Mouse (Mus musculus) stomach, postnatal 0 days (tissue): ENCODE data around the gene Gstm2. TPM values are rescaled to one million over a fixed set of nuclear protein-coding genes. Genes with fewer than 3 reads are reported as not detected.
"Not testable (repeated sequence)": the region's sequence is repeated elsewhere in the genome, so short reads cannot be mapped to it uniquely, and the experiment has no call there.

Source experiments
- ATAC-seq: fragments of 200-750 bp; cut with Nextera tagmentation; 2 replicates; pipeline ENCODE4 v1.8.0; 2017; ENCODE audit not compliant: low FRiP score, low TSS enrichment
- DNase-seq: peaks from one replicate; pipeline ENCODE4 v3.0.0-alpha.2; 2016; ENCODE audit warnings: low spot score
- H3K27ac ChIP-seq: fragments of 300-500 bp; sonication (generic); replicated peaks from 2 replicates; pipeline ENCODE4 v1.5.1; 2014; ENCODE audit warnings: mild to moderate bottlenecking, control low read depth
- H3K27me3 ChIP-seq: fragments of 300-500 bp; sonication (generic); 2 replicates; pipeline ENCODE4 v1.6.1; 2014; ENCODE audit warnings: low read length; ENCODE audit not compliant: control insufficient read depth, insufficient read depth
- H3K36me3 ChIP-seq: fragments of 300-500 bp; sonication (generic); 2 replicates; pipeline ENCODE4 v1.6.1; 2014; ENCODE audit warnings: low read length, mixed read lengths; ENCODE audit not compliant: control insufficient read depth, insufficient read depth
- H3K4me1 ChIP-seq: fragments of 300-500 bp; sonication (generic); replicated peaks from 2 replicates; pipeline ENCODE4 v1.6.1; 2014; ENCODE audit warnings: antibody characterized with exemption; ENCODE audit not compliant: control insufficient read depth, insufficient read depth
- H3K4me2 ChIP-seq: fragments of 300-500 bp; sonication (generic); replicated peaks from 2 replicates; pipeline ENCODE4 v1.6.1; 2014; ENCODE audit warnings: low read depth, mild to moderate bottlenecking, control low read depth, moderate library complexity
- H3K4me3 ChIP-seq: fragments of 300-500 bp; sonication (generic); 2 replicates; pipeline ENCODE4 v1.5.1; 2014; ENCODE audit warnings: low read depth, low read length, control low read depth
- H3K9ac ChIP-seq: fragments of 300-500 bp; sonication (generic); 2 replicates; pipeline ENCODE4 v1.6.1; 2014; ENCODE audit warnings: mild to moderate bottlenecking, low read length, control low read depth, mixed read lengths
- H3K9me3 ChIP-seq: fragments of 300-500 bp; sonication (generic); 2 replicates; pipeline ENCODE4 v1.6.1; 2016; ENCODE audit warnings: low read length; ENCODE audit not compliant: control insufficient read depth
- CTCF ChIP-seq: IDR thresholded peaks from 2 replicates; pipeline ENCODE4 v1.5.1; 2016; ENCODE audit warnings: antibody characterized with exemption, low read depth, mild to moderate bottlenecking, moderate library complexity
- EP300 ChIP-seq: optimal IDR thresholded peaks from 2 replicates; pipeline ENCODE3; 2016; ENCODE audit warnings: antibody characterized with exemption
- WGBS: fragments of 180-500 bp; shearing (Covaris S2); extraction: QIAGEN DNeasy Blood & Tissue Kit; methylation state at CpG from one replicate; pipeline ENCODE4 v1.1.7; 2014; 5-methylcytosine and 5-hydroxymethylcytosine counted together
- polyA plus RNA-seq: library from polyadenylated mRNA; unstranded; fragments of >200 nt; fragmentation: Nextera tagmentation; extraction: Ambion mirVana; gene quantifications from 2 replicates; pipeline ENCODE4 v1.2.1, GENCODE M21; 2015

Gene Gstm2
- polyA plus RNA-seq, 1 experiment from 2014 or later = 195 TPM

DNA sequence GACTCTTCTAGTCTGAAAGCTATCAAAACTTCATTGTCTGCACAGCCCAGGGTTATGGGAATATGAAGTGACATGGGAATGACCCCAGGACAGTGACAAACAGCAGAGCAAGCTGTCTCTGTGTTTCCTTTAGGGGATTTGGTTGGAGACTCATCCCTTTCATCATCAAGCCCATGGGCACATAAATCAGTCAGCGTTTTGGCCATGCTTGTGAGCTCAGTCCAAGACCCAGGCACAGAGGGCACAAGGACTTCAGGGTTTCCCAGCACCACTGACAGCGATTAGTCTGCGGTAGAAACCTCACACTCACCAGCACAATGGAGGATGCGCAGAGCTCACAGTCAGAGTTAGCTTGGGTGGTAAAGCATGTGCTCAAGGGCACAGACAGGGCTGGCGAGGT, 32.3 kb downstream of the Gstm2 start:
- Histone ChIP-seq H3K9ac (no peak overlapping the region), H3K4me3 (no peak overlapping the region), H3K27ac (no peak overlapping the region), H3K4me2 (no peak overlapping the region), H3K9me3 (no peaks in the 10 kb centered on the region), H3K36me3 (no peaks in the 10 kb centered on the region), H3K4me1 (no peaks in the 10 kb centered on the region), H3K27me3 (no peaks in the 10 kb centered on the region)
- peak; percentile 9; the same call in 1 of the 2 replicates for ATAC-seq
- 74% methylated on average over 5 of the region's 5 CpGs for WGBS
- TF ChIP-seq CTCF (no peak), EP300 (no peak)
- DNase-seq = no peak

GRCm38 (mm10) chr3:107953328-107953755, 32.9 kb downstream of the Gstm2 start:
- TF ChIP-seq CTCF = peak; percentile 93
- TF ChIP-seq EP300 = no peak
- Histone ChIP-seq H3K27me3 (no peaks in the 10 kb centered on the region), H3K27ac (no peak overlapping the region), H3K36me3 (no peaks in the 10 kb centered on the region), H3K9ac (no peak overlapping the region), H3K4me2 (no peak overlapping the region), H3K4me3 (no peak overlapping the region), H3K9me3 (no peaks in the 10 kb centered on the region), H3K4me1 (no peaks in the 10 kb centered on the region)
- peak; percentile 81 for ATAC-seq
- peak; percentile 83 for DNase-seq
- WGBS = 17% methylated on average over 6 of the region's 6 CpGs

GRCm38 (mm10) chr3:107950531-107950930, 35.7 kb downstream of the Gstm2 start:
- Histone ChIP-seq H3K4me3 (no peak overlapping the region), H3K9ac (no peak overlapping the region), H3K27ac (no peak overlapping the region), H3K27me3 (no peaks in the 10 kb centered on the region), H3K4me2 (no peak overlapping the region), H3K36me3 (no peaks in the 10 kb centered on the region), H3K4me1 (no peaks in the 10 kb centered on the region), H3K9me3 (no peaks in the 10 kb centered on the region)
- ATAC-seq (no peak), DNase-seq (no peak)
- TF ChIP-seq EP300 (no peak), CTCF (no peak)
- WGBS = 84% methylated on average over 11 of the region's 11 CpGs

- H3K36me3 ChIP-seq, H3K4me1 ChIP-seq, ATAC-seq, H3K4me3 ChIP-seq, DNase-seq, H3K9ac ChIP-seq, H3K9me3 ChIP-seq, H3K27ac ChIP-seq, H3K4me2 ChIP-seq, H3K27me3 ChIP-seq: not testable (repeated sequence)
- 55% methylated on average over 1 of the region's 1 CpGs for WGBS
These were observed 36.8 kb downstream of the Gstm2 start for GRCm38 (mm10) chr3:107949461-107949860.

- 51% methylated on average over 4 of the region's 4 CpGs for WGBS
- Histone ChIP-seq H3K27ac (no peak overlapping the region), H3K4me2 (no peak overlapping the region), H3K4me3 (no peak overlapping the region), H3K4me1 (no peaks in the 10 kb centered on the region), H3K27me3 (no peaks in the 10 kb centered on the region), H3K9me3 (no peaks in the 10 kb centered on the region), H3K9ac (no peak overlapping the region), H3K36me3 (no peaks in the 10 kb centered on the region)
- peak; percentile 38 for DNase-seq
- ATAC-seq = no peak
- TF ChIP-seq CTCF (peak; percentile 58), EP300 (no peak)
These were observed 40.5 kb downstream of the Gstm2 start for GRCm38 (mm10) chr3:107945729-107946128.

- peak; percentile 81 for ATAC-seq
- Histone ChIP-seq H3K4me2 (peak within 1 kb of the TSS; percentile 41), H3K4me3 (no peak within 1 kb of the TSS; the same call in 1 of the 2 replicates), H3K27ac (no peak within 1 kb of the TSS), H3K9ac (no peak within 1 kb of the TSS), H3K9me3 (no peaks in the 10 kb centered on the region), H3K27me3 (no peaks in the 10 kb centered on the region), H3K36me3 (no peaks in the 10 kb centered on the region), H3K4me1 (no peaks in the 10 kb centered on the region)
- TF ChIP-seq CTCF (peak; percentile 79), EP300 (no peak)
- peak; percentile 67 for DNase-seq
- WGBS = 19% methylated on average over 19 of the region's 20 CpGs
These were observed 42.8 kb downstream of the Gstm2 start, which contains the start of gene Gstm6 for GRCm38 (mm10) chr3:107943239-107943990. Gene Gstm6 (minus strand): TSS chr3:107943749.
